Mouse (Mus musculus): ENCODE measurements around the gene Pdcd4. TPM values are rescaled to one million over a fixed set of nuclear protein-coding genes. Genes with fewer than 3 reads are reported as not detected.
A peak's percentile ranks its signal among the peaks of the same experiment; 100 is the strongest.
"Not testable (repeated sequence)": the region's sequence is repeated elsewhere in the genome, so short reads cannot be mapped to it uniquely, and the experiment has no call there.

The Pdcd4 gene
- polyA plus RNA-seq, 1 experiment from 2014 or later = 101 TPM

DNA sequence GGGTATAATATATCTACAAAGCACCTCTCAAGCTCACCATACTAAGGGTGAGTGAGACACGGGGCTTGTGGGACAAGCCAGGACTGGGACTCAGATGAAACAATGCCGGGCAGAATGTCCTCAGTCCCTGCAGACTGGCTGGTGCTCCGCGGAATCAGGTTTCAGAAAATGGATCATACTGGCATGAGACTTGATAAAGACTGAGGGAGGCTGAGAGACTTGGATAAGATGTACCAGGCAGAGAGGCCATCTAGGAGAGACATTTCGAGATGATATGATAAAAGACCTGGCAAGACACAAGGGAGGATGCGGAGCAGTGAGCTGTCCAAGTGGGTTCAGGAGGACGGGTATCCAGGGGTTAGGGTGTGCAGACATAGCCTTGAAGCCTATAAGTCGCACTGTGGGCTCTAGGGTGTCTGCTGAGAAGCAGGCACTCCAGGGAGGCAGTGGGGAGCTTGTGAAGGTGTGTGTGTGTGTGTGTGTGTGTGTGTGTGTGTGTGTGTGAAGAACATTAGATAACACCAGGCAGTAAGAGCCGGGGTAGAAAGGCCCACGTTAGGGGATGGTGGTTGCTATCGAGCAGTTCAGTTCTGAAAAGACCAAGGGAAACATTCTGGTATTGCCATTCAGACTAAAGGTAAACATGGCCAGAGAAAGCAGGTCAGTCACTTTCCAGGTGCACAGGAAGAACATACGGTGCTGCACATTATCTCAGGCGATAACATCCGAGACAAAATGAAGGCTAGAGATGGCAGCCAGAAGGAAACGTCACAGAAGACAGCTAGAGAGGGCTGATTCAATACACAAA, 10.1 kb downstream of the Pdcd4 start:
- in situ Hi-C loops (cut with MboI; ENCODE audit: low pct_unique_long_range_greater_than_20kb) = no loop called here
- POLR2A ChIA-PET = interaction anchor here (0.6 to 1.3 kb wide), 5 partner anchors 17 to 120 kb away, joined by 3 to 4 read pairs (median 3); no protein-coding TSS in a partner anchor
- TF ChIP-seq CTCF (IDR thresholded peaks at IDR 0.05) = no peak
- DNase-seq (ENCODE audit: low read depth, low spot score) (no peak), ATAC-seq (no peak)
- CTCF ChIA-PET = interaction anchor here (1.0 kb wide), 1 partner anchor 106 kb away, joined by 3 read pairs; no protein-coding TSS in a partner anchor
- no peaks in the 10 kb centered on the region for H3K27me3 ChIP-seq

DNA sequence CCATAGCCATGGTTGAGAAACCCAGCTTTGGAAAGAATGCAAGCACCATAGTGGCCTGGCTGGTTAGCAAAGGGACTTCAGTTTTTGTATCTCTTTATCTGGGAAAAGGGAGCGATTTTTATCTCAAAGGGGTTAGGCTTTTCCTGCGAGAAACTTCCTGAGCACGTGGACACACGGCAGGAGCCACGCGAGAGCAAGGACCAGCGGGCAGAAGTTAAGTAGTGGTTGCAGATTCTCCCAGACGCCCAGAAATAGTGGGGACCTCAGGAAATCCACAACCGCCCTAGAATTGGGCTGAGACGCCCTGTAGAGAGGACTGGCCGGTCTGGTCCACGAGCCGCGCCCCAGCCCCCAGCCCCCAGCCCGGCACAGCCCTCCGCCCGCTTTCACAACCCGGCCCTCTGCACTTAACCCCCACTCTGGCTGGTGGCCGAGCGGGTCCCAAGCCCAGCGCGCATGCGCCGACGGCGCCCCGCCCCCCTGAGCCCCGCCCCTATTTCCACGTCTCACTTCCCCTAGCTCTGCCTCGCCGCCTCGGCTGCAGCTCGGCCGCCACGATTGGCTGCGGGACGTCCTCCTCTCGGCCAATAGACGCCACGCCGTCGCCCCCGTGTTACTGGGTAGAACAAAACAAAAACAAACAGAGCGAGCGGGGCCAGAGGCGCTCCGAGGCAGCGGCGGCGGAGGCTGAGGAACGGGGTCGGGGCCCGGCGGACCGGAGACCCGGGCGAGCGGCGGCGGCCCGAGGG, 10.9 kb downstream of the Pdcd4 start:
- ChIA-PET POLR2A (interaction anchor here (0.6 to 1.3 kb wide), 5 partner anchors 18 to 121 kb away, joined by 3 to 4 read pairs (median 3); no protein-coding TSS in a partner anchor), CTCF (interaction anchor here (1.0 kb wide), 2 partner anchors 25 to 106 kb away, joined by 3 read pairs; no protein-coding TSS in a partner anchor)
- in situ Hi-C loops (cut with MboI; ENCODE audit: low pct_unique_long_range_greater_than_20kb) = no loop called here
- TF ChIP-seq CTCF (IDR thresholded peaks at IDR 0.05) = no peak
- ATAC-seq (peak; percentile 98), DNase-seq (ENCODE audit: low read depth, low spot score) (peak; percentile 78)
- H3K27me3 ChIP-seq = no peaks in the 10 kb centered on the region

DNA sequence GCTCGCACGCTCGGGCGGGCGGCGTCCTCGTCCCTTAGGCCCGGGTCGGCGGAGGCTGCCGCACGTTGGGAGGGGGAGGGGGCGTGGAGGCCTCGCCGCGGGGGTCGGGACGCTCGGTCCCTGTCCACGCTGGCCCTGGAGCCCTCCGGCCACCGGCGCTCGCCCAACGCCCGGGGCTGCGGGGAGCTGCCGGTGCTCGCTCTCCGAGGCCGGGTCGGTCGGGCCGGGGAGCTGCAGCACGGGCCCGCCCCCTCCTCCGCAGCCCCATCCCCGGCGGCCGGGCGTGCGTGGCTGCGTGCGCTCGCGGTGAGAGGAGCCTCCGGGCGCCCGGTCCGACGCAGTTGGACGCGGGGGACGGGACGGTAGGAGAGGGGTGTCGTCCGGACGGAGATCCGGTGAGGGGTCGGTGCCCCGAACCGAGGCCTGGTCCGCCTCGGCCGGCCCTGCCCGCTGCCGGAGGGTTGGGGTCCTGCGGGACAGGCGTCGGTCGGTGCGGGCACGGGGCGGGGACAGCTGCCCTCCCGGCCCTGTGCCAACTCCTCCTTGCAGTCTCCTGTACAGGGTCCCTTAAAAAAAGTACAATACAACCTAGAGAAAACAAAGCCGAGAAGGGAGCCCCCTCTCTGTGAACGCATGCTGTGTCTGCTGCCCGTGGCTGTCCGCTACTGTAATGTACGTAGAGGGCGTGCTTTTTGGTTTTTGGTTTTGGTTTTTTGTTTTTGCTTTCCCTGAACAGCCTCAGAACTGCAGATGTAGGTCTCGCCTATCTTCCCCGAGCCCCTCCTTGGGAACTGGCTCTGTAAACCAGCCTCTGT, 11.7 kb downstream of the Pdcd4 start:
- ATAC-seq = peak; percentile 61
- in situ Hi-C loops (cut with MboI; ENCODE audit: low pct_unique_long_range_greater_than_20kb) = no loop called here
- no peak for DNase-seq (ENCODE audit: low read depth, low spot score)
- peak; percentile 82 for TF ChIP-seq CTCF (IDR thresholded peaks at IDR 0.05)
- CTCF ChIA-PET = interaction anchor here (0.6 to 1.0 kb wide), 2 partner anchors 11 to 26 kb away, joined by 3 read pairs; no protein-coding TSS in a partner anchor
- POLR2A ChIA-PET = interaction anchor here (1.0 to 1.4 kb wide), 4 partner anchors 73 to 129 kb away, joined by 3 to 4 read pairs (median 3); no protein-coding TSS in a partner anchor
- no peaks in the 10 kb centered on the region for H3K27me3 ChIP-seq

DNA sequence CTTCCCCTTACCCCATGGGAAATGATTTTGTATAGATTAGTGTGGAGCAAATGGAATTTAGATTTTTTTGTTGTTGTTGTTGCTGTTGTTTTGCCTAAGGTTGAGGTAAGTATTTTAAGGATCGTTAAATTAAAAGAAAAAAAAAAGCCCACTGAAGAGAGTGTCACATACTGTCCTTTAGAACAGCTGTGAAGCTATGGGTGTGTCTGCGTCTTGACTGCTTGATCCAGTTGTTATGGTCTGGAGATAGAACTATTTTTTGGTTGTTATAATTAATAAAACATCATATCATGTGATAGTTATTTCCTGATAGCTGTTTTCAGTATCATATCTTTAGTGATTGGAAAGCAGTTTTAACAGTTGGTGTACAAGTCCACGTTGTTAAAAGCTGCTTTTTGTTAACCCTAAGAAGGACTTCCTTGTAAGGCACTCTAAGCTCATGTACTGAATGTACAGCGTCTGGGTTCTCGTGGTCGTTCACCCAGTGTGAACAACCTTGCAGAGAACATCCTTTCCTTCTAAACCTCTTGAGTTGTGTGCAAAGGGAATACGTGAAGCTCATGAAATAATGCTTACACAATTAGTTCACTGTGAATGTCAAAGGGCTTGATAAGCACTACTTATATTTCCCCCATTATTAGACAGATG, 12.9 kb downstream of the Pdcd4 start:
- in situ Hi-C loops (cut with MboI; ENCODE audit: low pct_unique_long_range_greater_than_20kb) = loop anchor here (5.0 kb wide), 1 partner anchor 143 kb away; no protein-coding TSS in a partner anchor
- TF ChIP-seq CTCF (IDR thresholded peaks at IDR 0.05) = no peak
- ATAC-seq (no peak), DNase-seq (ENCODE audit: low read depth, low spot score) (no peak)
- no peaks in the 10 kb centered on the region for H3K27me3 ChIP-seq
- ChIA-PET POLR2A (interaction anchor here (1.4 kb wide), 1 partner anchor 130 kb away, joined by 4 read pairs; no protein-coding TSS in a partner anchor), CTCF (interaction anchor here (1.0 to 1.6 kb wide), 3 partner anchors 14 to 138 kb away, joined by 4 to 5 read pairs (median 4); no protein-coding TSS in a partner anchor)

DNA sequence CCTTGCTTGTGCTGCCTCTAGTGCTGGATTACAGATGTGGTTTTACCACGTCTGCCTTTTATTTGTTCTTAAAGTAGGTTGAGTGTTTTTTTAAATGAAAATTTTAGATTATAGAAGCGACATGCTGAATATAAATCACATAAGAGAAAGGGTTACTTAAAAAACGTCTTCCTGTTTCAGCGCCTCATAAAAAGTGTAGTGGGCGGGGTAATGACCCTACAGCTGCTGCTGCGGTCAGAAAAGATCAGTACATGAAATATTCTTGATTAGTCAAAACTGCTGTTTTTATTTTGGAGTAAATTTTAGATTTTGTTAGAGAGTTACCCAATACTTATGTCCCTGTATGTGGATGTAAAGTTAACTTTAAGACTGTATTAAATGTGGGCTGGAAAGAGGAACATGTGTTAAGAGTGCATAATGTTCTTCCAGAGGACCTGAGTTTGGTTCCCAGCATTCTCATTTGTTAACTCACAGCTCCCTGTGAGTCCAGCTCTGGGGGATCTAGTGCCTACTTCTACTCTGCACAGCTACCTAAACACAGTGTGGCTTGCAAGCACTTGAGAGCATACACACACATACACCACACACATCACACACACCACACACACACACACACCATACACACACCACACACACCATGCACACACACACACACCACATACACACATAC, 14.1 kb downstream of the Pdcd4 start:
- in situ Hi-C loops (cut with MboI; ENCODE audit: low pct_unique_long_range_greater_than_20kb) = loop anchor here (5.0 kb wide), 1 partner anchor 144 kb away; no protein-coding TSS in a partner anchor
- POLR2A ChIA-PET = no interaction called here
- no peak for DNase-seq (ENCODE audit: low read depth, low spot score)
- TF ChIP-seq CTCF (IDR thresholded peaks at IDR 0.05) = peak; percentile 26
- ATAC-seq = no peak
- no peaks in the 10 kb centered on the region for H3K27me3 ChIP-seq
- CTCF ChIA-PET = interaction anchor here (0.9 to 1.0 kb wide), 3 partner anchors 17 to 139 kb away, joined by 3 to 4 read pairs (median 3); no protein-coding TSS in a partner anchor

DNA sequence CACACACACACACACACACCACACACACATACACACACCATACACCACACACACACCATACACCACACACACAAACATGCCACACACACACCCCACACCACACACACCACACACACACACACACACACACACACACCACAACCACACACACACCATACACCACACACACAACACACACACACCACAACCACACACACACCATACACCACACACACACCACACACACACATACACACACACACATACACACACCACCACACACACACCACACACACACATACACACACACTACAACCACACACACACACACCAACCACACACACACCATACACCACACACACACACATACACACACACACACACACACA, 14.7 kb downstream of the Pdcd4 start:
- not testable (repeated sequence) for ATAC-seq; DNase-seq (ENCODE audit: low read depth, low spot score); H3K27me3 ChIP-seq
- in situ Hi-C loops (cut with MboI; ENCODE audit: low pct_unique_long_range_greater_than_20kb) = loop anchor here (5.0 kb wide), 1 partner anchor 144 kb away; no protein-coding TSS in a partner anchor
- ChIA-PET POLR2A (interaction anchor here (0.6 to 0.9 kb wide), 4 partner anchors 13 to 723 kb away, joined by 3 to 7 read pairs (median 4); no protein-coding TSS in a partner anchor), CTCF (interaction anchor here (0.9 kb wide), 1 partner anchor 16 kb away, joined by 3 read pairs; no protein-coding TSS in a partner anchor)

DNA sequence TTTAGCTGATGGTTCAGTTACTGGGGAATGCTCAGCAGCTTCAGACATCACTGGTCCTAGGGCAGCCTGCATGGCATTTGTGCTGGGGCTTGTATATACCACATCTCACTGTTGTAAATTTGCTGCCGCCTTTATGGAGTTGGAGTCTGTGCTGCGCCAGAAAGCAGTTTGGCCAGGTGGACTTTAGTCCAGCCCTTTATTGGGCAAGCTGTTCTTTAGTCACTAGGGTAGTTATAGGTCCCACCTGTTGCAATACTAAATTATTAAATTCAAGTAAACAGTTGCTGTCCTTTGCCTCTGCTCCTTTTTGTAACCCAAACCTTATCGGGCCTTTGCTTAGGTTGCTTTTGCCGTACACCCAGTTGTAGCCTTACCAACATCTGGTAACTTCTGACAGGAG, 22.9 kb downstream of the Pdcd4 start:
- H3K27me3 ChIP-seq = no peaks in the 10 kb centered on the region
- DNase-seq (ENCODE audit: low read depth, low spot score) (no peak), ATAC-seq (no peak)
- in situ Hi-C loops (cut with MboI; ENCODE audit: low pct_unique_long_range_greater_than_20kb) = no loop called here
- ChIA-PET CTCF (interaction anchor here (0.8 to 1.6 kb wide), 5 partner anchors 10 to 1291 kb away, joined by 3 to 4 read pairs (median 3); no protein-coding TSS in a partner anchor), POLR2A (interaction anchor here (1.2 kb wide), 1 partner anchor 95 kb away, joined by 3 read pairs; no protein-coding TSS in a partner anchor)
- no peak for TF ChIP-seq CTCF (IDR thresholded peaks at IDR 0.05)

DNA sequence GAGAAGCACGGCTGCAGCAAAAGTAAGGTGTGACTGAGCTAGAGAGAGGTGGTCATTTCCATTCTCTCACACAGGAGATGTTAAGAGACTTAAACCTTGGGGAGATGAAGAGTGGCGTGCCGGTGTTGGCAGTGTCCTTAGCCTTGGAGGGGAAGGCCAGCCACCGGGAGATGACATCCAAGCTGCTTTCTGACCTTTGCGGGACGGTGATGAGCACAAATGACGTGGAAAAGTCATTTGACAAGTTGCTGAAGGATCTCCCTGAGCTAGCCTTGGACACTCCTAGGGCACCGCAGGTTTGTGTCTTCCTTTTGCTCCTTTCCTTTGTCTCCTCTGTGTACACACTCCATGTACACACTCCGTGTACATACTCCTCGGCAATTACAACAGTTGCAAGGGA, 27.5 kb downstream of the Pdcd4 start:
- DNase-seq (ENCODE audit: low read depth, low spot score) (no peak), ATAC-seq (no peak)
- ChIA-PET POLR2A (interaction anchor here (0.7 kb wide), 1 partner anchor 12 kb away, joined by 3 read pairs; no protein-coding TSS in a partner anchor), CTCF (interaction anchor here (1.1 to 1.8 kb wide), 5 partner anchors 10 to 156 kb away, joined by 3 to 4 read pairs (median 4); no protein-coding TSS in a partner anchor)
- H3K27me3 ChIP-seq = no peaks in the 10 kb centered on the region
- no peak for TF ChIP-seq CTCF (IDR thresholded peaks at IDR 0.05)
- in situ Hi-C loops (cut with MboI; ENCODE audit: low pct_unique_long_range_greater_than_20kb) = no loop called here

DNA sequence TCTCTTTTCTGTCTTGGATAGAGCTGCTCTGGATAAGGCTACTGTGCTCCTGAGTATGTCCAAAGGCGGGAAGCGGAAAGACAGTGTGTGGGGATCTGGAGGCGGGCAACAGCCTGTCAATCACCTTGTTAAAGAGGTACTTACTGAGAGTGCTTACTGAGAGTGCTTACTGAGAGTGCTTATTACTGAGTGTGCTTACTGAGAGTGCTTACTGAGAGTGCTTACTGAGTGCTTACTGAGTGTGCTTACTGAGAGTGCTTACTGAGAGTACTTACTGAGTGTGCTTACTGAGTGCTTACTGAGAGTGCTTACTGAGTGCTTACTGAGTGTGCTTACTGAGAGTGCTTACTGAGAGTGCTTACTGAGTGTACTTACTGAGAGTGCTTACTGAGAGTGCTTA, 30.0 kb downstream of the Pdcd4 start:
- DNase-seq (ENCODE audit: low read depth, low spot score); ATAC-seq; in situ Hi-C loops (cut with MboI; ENCODE audit: low pct_unique_long_range_greater_than_20kb); H3K27me3 ChIP-seq: not testable (repeated sequence)
- ChIA-PET CTCF (interaction anchor here (5.6 kb wide), 1 partner anchor 154 kb away, joined by 43 read pairs; no protein-coding TSS in a partner anchor), POLR2A (interaction anchor here (0.6 to 0.7 kb wide), 2 partner anchors 136 to 215 kb away, joined by 4 read pairs; no protein-coding TSS in a partner anchor)
